Mouse (Mus musculus) heart, adult 2 months (tissue): ENCODE measurements around the gene B2m. TPM values are rescaled to one million over a fixed set of nuclear protein-coding genes. Genes with fewer than 3 reads are reported as not detected.

Experiments used
- DNase-seq, 2 experiments: peaks; one replicate each; pipeline ENCODE4 v3.0.0; 2021
- H3K27ac ChIP-seq: fragments of 200-600 bp; 2 replicates; pipeline ENCODE4 v1.8.1; 2022
- H3K27me3 ChIP-seq: fragments of 200-500 bp; 2 replicates; pipeline ENCODE4 v1.6.1; 2012; ENCODE audit warnings: mild to moderate bottlenecking, low read length, inconsistent platforms, mixed read lengths; ENCODE audit not compliant: control insufficient read depth, insufficient read depth
- H3K36me3 ChIP-seq: fragments of 200-500 bp; 2 replicates; pipeline ENCODE4 v1.6.1; 2012; ENCODE audit warnings: low read length, inconsistent platforms; ENCODE audit not compliant: control insufficient read depth, insufficient read depth
- H3K4me1 ChIP-seq: fragments of 200-500 bp; 2 replicates; pipeline ENCODE4 v1.6.1; 2011; ENCODE audit warnings: low read length; ENCODE audit not compliant: control insufficient read depth, insufficient read depth
- H3K4me3 ChIP-seq: fragments of 200-600 bp; 2 replicates; pipeline ENCODE4 v1.8.1; 2022
- H3K79me2 ChIP-seq: fragments of 200-500 bp; replicated peaks from 2 replicates; pipeline ENCODE4 v1.6.1; 2012; ENCODE audit warnings: mild to moderate bottlenecking, inconsistent platforms, low read length, moderate library complexity, mixed read lengths; ENCODE audit not compliant: control insufficient read depth, insufficient read depth
- H3K9ac ChIP-seq: fragments of 200-500 bp; 2 replicates; pipeline ENCODE4 v1.6.1; 2012; ENCODE audit warnings: low read depth, mild to moderate bottlenecking, control low read depth, inconsistent platforms, low read length, mixed read lengths
- CTCF ChIP-seq: fragments of 200-600 bp; IDR thresholded peaks from 2 replicates; pipeline ENCODE4 v1.8.1; 2022; ENCODE audit warnings: antibody characterized with exemption, mild to moderate bottlenecking, moderate library complexity
- EP300 ChIP-seq: fragments of 200-500 bp; IDR thresholded peaks from 2 replicates; pipeline ENCODE4 v1.6.1; 2011; ENCODE audit warnings: low read depth, low read length, control low read depth; ENCODE audit not compliant: insufficient read depth
- POLR2A ChIP-seq: fragments of 200-500 bp; IDR thresholded peaks from 2 replicates; pipeline ENCODE4 v1.6.1; 2011; ENCODE audit warnings: mild to moderate bottlenecking, low read depth, low read length, control low read depth; ENCODE audit not compliant: insufficient read depth
- WGBS: fragments of 180-500 bp; shearing (Covaris S2); methylation state at CpG from one replicate; pipeline ENCODE4 v1.1.7; 2018; 5-methylcytosine and 5-hydroxymethylcytosine counted together
- intact Hi-C: fragments of 180-260 bp; cut with DNase I; formaldehyde crosslinking; loops from one replicate; pipeline ENCODE4 v1.15.1; 2025
- polyA plus RNA-seq: library from polyadenylated mRNA; depleted of rRNA; stranded (reverse); fragments of >200 nt; gene quantifications from 2 replicates; pipeline ENCODE4 v1.2.3, GENCODE M21; 2012
- total RNA-seq, 2 experiments: library from RNA; stranded (reverse); gene quantifications; 2 replicates each; pipeline ENCODE4 v1.2.3; 2021

Gene B2m
- total and polyA plus RNA-seq, 3 experiments, result 201 to 574 (median 240) TPM

DNA sequence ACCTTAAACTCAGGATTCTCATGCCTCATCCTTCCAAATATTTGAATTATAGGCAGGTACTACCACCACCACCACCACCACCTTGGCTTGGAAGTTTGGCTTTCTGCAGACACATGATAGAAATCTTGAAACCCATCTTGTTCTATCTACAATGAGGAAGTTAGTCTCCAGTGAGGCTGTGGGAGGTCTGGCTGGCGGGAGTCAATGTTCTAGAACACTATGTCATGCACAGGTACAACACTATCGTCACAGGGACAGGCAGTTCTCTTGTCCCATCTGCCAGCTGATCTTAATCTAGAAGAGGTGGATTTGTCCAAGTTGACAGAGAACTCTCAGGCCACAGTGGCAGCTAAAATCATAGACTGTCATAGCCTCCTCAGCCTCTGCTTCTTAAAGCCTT, 14.9 kb upstream of the B2m start:
- 77% methylated on average over 2 of the region's 2 CpGs for WGBS
- no peaks in the 10 kb centered on the region for H3K27me3 ChIP-seq

DNA sequence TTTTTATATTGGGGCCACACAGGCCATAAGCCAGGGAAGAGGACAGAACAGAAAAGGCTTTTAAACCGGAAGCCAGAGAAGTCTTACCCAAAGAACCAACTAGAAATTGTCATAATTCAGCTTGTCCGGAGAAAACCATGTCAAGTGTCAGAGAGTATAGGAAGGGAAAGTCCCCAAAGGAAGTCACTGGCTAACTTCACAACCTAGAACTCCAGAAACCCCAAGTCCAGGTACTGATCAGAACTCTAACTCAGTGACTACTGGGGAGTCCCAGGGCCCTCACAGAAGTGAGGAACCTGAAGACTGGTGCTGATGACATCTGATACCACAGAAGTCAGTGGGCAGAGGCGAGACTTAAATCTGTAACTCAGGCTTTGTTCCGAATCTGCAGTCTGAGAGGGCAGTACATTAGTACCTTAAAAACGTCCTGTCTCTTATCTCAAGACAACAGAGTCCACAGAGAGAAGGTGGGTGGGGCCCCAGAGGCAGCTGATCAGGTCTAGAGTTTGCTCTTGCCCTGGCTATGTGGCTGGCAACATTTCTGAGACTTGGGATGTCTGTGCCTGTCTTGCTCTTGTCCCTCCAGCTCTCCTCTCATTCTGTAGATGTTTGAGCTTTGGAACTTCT, 9.5 kb upstream of the B2m start:
- DNase-seq, result no peak
- 45% methylated on average over 5 of the region's 5 CpGs for WGBS
- Histone ChIP-seq H3K4me1 (no peaks in the 10 kb centered on the region), H3K27me3 (no peaks in the 10 kb centered on the region), H3K79me2 (no peaks in the 10 kb centered on the region), H3K36me3 (no peaks in the 10 kb centered on the region), H3K4me3 (no peak overlapping the region), H3K9ac (no peak overlapping the region), H3K27ac (no peak overlapping the region)
- TF ChIP-seq EP300 (no peak), CTCF (no peak), POLR2A (no peak)
- intact Hi-C loops, result no loop called here

More for the DNA sequence above, 14.9 kb upstream of the B2m start:
- no peak for DNase-seq
- H3K9ac ChIP-seq, result no peak overlapping the region
- no peak overlapping the region for H3K27ac ChIP-seq
- H3K4me3 ChIP-seq, result no peak overlapping the region
- intact Hi-C loops, result no loop called here
- H3K79me2 ChIP-seq, result no peaks in the 10 kb centered on the region
- TF ChIP-seq POLR2A (no peak), EP300 (no peak), CTCF (no peak)
- no peaks in the 10 kb centered on the region for H3K36me3 ChIP-seq
- H3K4me1 ChIP-seq, result no peaks in the 10 kb centered on the region

DNA sequence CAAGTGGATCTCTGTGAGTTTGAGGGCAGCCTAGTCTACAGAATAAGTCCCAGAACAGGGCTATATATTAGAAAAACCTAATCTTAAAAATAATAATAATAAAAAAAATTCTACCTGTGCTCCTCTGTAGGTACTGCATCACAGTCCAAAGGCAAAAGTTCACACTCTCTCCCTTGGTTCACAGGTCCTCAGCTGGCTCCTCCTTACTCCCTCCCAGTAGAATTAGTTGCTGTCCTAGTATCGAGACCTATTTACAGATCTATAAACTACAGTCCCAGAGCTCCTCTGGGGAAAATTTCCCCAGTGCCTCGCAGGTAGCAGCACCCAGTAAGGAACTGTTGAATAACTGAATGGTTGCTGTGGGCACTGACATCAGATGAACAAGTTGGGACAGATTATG, 6.7 kb upstream of the B2m start:
- Histone ChIP-seq H3K4me1 (no peaks in the 10 kb centered on the region; the same call in 1 of the 2 replicates), H3K27me3 (no peaks in the 10 kb centered on the region), H3K4me3 (no peak overlapping the region), H3K9ac (no peak overlapping the region), H3K79me2 (no peaks in the 10 kb centered on the region), H3K27ac (no peak overlapping the region), H3K36me3 (no peaks in the 10 kb centered on the region)
- WGBS, result 70% methylated on average over 2 of the region's 2 CpGs
- TF ChIP-seq EP300 (no peak), POLR2A (no peak), CTCF (no peak)
- no peak for DNase-seq
- intact Hi-C loops, result no loop called here

DNA sequence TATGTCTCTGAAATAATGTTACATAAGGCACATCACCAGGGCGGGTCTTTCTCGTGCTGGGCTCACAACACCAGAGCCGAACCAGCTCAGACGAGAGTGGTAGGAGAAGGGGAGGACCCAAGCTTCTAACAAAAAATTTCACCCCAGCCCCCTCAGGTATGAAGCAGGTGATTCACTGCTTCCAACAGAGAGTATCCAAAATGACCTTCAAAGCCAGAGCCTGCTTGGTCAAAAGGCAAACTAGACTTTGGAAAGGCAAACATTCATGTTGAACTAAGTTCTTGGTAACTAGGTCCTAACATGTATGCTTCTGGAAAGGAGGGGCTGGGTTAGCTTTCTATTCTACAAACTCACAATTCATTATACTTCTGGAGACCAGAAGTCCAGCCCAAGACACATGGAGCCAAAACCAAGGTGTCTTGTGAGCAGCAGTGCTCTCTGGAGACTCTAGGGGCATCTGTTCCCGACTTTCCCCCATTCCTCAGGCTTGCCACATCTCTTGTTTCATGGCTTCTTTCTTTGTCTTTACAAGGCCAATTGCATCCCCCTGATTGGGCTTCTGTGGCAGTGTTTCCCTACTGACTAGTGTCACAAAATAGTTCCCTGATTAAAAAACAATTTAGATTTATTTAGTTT, 6.0 kb upstream of the B2m start:
- 70% methylated on average over 5 of the region's 5 CpGs for WGBS
- Histone ChIP-seq H3K27me3 (no peaks in the 10 kb centered on the region), H3K4me3 (no peak overlapping the region), H3K9ac (no peak overlapping the region), H3K36me3 (no peaks in the 10 kb centered on the region), H3K79me2 (no peaks in the 10 kb centered on the region), H3K4me1 (no peaks in the 10 kb centered on the region; the same call in 1 of the 2 replicates), H3K27ac (no peak overlapping the region)
- TF ChIP-seq POLR2A (no peak), CTCF (peak; percentile 15)
- intact Hi-C loops, result no loop called here
- DNase-seq, result no peak

DNA sequence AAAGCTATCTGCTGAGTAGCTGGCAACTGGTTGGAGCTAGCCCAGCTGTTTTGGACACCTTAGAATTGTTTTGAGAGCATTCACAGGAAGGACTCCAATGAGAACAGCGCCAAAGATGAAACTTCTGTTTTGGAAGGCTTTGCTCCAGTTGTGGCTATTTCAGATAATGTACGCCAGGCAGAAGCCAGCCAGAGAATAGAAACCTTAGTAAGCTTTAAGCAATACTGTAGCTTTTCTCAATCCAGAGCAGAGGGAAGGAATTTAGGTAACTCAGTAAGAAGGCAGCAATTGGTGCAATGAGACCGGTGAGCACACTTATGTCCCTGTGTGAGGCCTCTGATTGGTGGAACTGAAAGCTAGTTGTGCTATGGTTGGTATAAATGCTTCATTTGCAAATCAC, 4.4 kb upstream of the B2m start:
- intact Hi-C loops, result no loop called here
- TF ChIP-seq EP300 (no peak), POLR2A (no peak), CTCF (no peak)
- 85% methylated on average over 3 of the region's 3 CpGs for WGBS

DNA sequence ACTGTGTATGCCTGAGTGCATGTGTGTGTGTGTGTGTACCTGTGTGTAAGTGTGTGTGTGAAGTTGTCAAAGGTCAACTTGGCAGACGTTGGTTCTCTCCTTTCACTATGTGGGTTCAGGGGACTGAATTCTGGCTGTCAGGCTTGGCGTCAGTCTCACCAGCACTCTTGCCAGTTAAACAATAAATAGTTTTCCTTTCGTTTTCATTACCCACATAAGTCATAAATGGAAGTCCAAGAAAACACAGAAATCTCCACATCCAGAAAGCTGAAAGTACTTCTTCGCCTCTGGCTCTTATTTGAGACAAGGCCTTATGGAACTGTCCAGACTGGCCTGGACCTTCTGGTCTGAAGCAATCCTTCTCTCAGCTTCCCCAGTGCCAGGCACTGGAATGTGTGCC, 1.7 kb upstream of the B2m start:
- WGBS, result 69% methylated on average over 4 of the region's 4 CpGs
- Histone ChIP-seq H3K27ac (no peak overlapping the region), H3K9ac (no peak overlapping the region), H3K4me1 (peaks cover 5% of the 10 kb centered on the region), H3K79me2 (no peaks in the 10 kb centered on the region; the same call in 1 of the 2 replicates), H3K27me3 (no peaks in the 10 kb centered on the region), H3K4me3 (no peak overlapping the region), H3K36me3 (peaks cover 9% of the 10 kb centered on the region)
- no peak for TF ChIP-seq CTCF
- no peak for TF ChIP-seq POLR2A
- TF ChIP-seq EP300, result no peak
- intact Hi-C loops, result no loop called here
- no peak for DNase-seq

More for the DNA sequence above, 4.4 kb upstream of the B2m start:
- no peak for DNase-seq
- Histone ChIP-seq H3K4me1 (peaks cover 1% of the 10 kb centered on the region), H3K27ac (no peak overlapping the region), H3K4me3 (no peak overlapping the region), H3K79me2 (no peaks in the 10 kb centered on the region), H3K9ac (no peak overlapping the region), H3K27me3 (no peaks in the 10 kb centered on the region), H3K36me3 (no peaks in the 10 kb centered on the region)
